Mouse (Mus musculus): ENCODE measurements at regions not wholly inside any gene's neighbourhood (a gene's known extent, or its start where the extent isn't known, plus 50 kb on each side); places are given as distances from the start of the nearest gene placed in this dataset.

DNA sequence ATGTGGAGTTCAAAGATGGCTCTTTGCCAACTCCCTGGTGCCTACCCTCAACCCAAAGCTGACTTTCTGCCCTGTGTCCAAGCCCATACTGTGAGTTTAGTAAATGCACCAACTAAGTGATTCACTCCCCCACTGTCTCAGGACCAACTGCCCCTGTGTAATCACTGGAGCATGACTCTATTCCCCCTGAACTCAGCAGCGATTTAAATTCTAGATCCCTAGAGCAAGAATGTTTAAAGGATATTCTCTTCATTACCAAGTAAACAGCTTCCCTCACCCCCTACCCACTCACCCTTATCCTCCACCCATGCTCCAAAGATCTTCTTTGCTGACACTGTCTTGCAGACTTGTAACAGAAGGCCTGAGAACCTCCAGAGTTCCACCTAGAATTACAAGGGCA is 154.1 kb upstream of the Onecut1 start:
- H3K4me3 ChIP-seq (ENCODE audit: insufficient read depth, low read length): no peak overlapping the region
- no peaks in the 10 kb centered on the region for H3K4me1 ChIP-seq (ENCODE audit: control insufficient read depth, insufficient read depth, low read length)
- H3K27ac ChIP-seq (ENCODE audit: insufficient read depth, low read depth, low read length): no peak overlapping the region
- TF ChIP-seq CTCF (IDR thresholded peaks at IDR 0.05; ENCODE audit: low read depth, low read length): no peak
- no peak for TF ChIP-seq POLR2A (IDR thresholded peaks at IDR 0.05; ENCODE audit: borderline replicate concordance, low read depth, low read length)

DNA sequence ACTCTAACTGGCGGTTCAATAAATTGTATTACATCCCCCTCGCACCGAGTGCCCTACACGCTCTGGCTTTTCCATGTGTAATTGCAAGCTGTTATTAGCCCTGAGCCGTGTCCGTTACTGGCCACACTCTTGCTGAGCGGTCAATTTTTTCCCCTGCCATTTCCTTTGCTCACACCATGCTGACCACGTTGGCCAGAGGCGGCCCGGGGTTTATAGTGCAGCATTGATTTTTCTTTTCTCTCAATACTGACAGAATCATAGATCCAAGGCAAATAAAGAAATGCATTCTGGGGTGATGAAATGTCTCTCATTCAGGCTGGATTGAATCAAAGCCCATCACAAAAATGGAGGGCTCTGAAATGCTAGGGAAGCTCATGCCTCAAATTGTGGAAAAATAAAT is 150.0 kb upstream of the Onecut1 start:
- TF ChIP-seq CTCF (IDR thresholded peaks at IDR 0.05; ENCODE audit: low read depth, low read length) (no peak), POLR2A (IDR thresholded peaks at IDR 0.05; ENCODE audit: borderline replicate concordance, low read depth, low read length) (no peak)
- no peak overlapping the region for H3K27ac ChIP-seq (ENCODE audit: insufficient read depth, low read depth, low read length)
- H3K4me1 ChIP-seq (ENCODE audit: control insufficient read depth, insufficient read depth, low read length): no peaks in the 10 kb centered on the region
- no peak overlapping the region for H3K4me3 ChIP-seq (ENCODE audit: insufficient read depth, low read length)

GRCm38 (mm10) chr9:74732451-74732850 is 129.3 kb upstream of the Onecut1 start:
- Histone ChIP-seq H3K4me3 (ENCODE audit: insufficient read depth, low read length) (no peak overlapping the region), H3K4me1 (ENCODE audit: control insufficient read depth, insufficient read depth, low read length) (no peaks in the 10 kb centered on the region), H3K27ac (ENCODE audit: insufficient read depth, low read depth, low read length) (no peak overlapping the region)
- TF ChIP-seq POLR2A (IDR thresholded peaks at IDR 0.05; ENCODE audit: borderline replicate concordance, low read depth, low read length): no peak
- no peak for TF ChIP-seq CTCF (IDR thresholded peaks at IDR 0.05; ENCODE audit: low read depth, low read length)

DNA sequence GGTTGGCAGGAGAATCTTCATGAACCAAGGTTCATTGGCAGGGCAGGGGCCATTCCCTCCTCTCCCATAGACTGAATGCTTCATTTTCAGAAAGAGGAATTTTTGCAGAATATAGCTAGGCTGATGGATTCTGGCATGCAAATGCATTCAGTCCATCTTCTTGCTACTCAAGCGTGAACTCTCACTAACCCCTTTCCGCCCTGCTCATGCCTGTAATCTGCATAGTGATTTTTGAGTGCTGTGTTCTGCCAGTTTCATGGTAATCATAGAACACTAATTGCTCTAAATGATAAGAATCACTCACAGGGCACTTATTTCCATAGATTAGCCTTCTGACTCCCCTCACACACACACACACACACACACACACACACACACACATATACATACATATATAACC is 119.8 kb upstream of the Onecut1 start:
- Histone ChIP-seq H3K4me1 (ENCODE audit: control insufficient read depth, insufficient read depth, low read length) (no peaks in the 10 kb centered on the region), H3K4me3 (ENCODE audit: insufficient read depth, low read length) (no peak overlapping the region), H3K27ac (ENCODE audit: insufficient read depth, low read depth, low read length) (no peak overlapping the region)
- TF ChIP-seq POLR2A (IDR thresholded peaks at IDR 0.05; ENCODE audit: borderline replicate concordance, low read depth, low read length): no peak
- no peak for TF ChIP-seq CTCF (IDR thresholded peaks at IDR 0.05; ENCODE audit: low read depth, low read length)

GRCm38 (mm10) chr9:74747886-74748285 is 113.8 kb upstream of the Onecut1 start:
- Histone ChIP-seq H3K27ac (ENCODE audit: insufficient read depth, low read depth, low read length) (no peak overlapping the region), H3K4me1 (ENCODE audit: control insufficient read depth, insufficient read depth, low read length) (no peaks in the 10 kb centered on the region), H3K4me3 (ENCODE audit: insufficient read depth, low read length) (no peak overlapping the region)
- TF ChIP-seq CTCF (IDR thresholded peaks at IDR 0.05; ENCODE audit: low read depth, low read length) (no peak), POLR2A (IDR thresholded peaks at IDR 0.05; ENCODE audit: borderline replicate concordance, low read depth, low read length) (no peak)

- H3K4me3 ChIP-seq (ENCODE audit: insufficient read depth, low read length): no peak overlapping the region
- no peak for TF ChIP-seq POLR2A (IDR thresholded peaks at IDR 0.05; ENCODE audit: borderline replicate concordance, low read depth, low read length)
- H3K27ac ChIP-seq (ENCODE audit: insufficient read depth, low read depth, low read length): no peak overlapping the region
- no peaks in the 10 kb centered on the region for H3K4me1 ChIP-seq (ENCODE audit: control insufficient read depth, insufficient read depth, low read length)
These were observed 103.7 kb upstream of the Onecut1 start for GRCm38 (mm10) chr9:74758025-74758424.

- H3K4me3 ChIP-seq (ENCODE audit: insufficient read depth, low read length): no peak overlapping the region
- no peaks in the 10 kb centered on the region for H3K4me1 ChIP-seq (ENCODE audit: control insufficient read depth, insufficient read depth, low read length)
- no peak overlapping the region for H3K27ac ChIP-seq (ENCODE audit: insufficient read depth, low read depth, low read length)
- no peak for TF ChIP-seq CTCF (IDR thresholded peaks at IDR 0.05; ENCODE audit: low read depth, low read length)
- TF ChIP-seq POLR2A (IDR thresholded peaks at IDR 0.05; ENCODE audit: borderline replicate concordance, low read depth, low read length): no peak
These were observed 102.8 kb upstream of the Onecut1 start for GRCm38 (mm10) chr9:74758876-74759275.

DNA sequence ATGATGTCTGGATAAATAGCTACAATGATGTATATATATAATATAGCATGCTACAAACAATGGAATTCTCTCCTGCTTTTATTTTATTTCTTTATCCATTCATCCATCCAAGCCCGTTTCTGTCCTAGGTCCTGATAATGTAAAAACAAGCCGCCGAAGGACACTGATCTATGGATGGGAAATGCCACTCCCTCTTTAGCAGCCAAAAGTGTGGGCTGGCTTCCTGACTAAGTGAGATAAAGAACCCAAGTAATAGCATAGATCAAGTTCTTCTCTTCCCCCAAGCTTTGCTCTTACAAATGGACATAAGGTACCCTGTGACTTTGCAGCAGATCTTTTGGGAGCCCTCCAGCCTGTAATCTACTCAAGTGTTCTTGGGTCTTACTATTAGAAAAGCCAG is 81.3 kb upstream of the Onecut1 start:
- no peak overlapping the region for H3K27ac ChIP-seq (ENCODE audit: insufficient read depth, low read depth, low read length)
- H3K4me3 ChIP-seq (ENCODE audit: insufficient read depth, low read length): no peak overlapping the region
- H3K4me1 ChIP-seq (ENCODE audit: control insufficient read depth, insufficient read depth, low read length): no peaks in the 10 kb centered on the region
- no peak for TF ChIP-seq CTCF (IDR thresholded peaks at IDR 0.05; ENCODE audit: low read depth, low read length)

GRCm38 (mm10) chr9:74793394-74793793 is 68.3 kb upstream of the Onecut1 start:
- no peak for TF ChIP-seq CTCF (IDR thresholded peaks at IDR 0.05; ENCODE audit: low read depth, low read length)
- TF ChIP-seq POLR2A (IDR thresholded peaks at IDR 0.05; ENCODE audit: borderline replicate concordance, low read depth, low read length): no peak
- Histone ChIP-seq H3K4me3 (ENCODE audit: insufficient read depth, low read length) (no peak overlapping the region), H3K27ac (ENCODE audit: insufficient read depth, low read depth, low read length) (no peak overlapping the region), H3K4me1 (ENCODE audit: control insufficient read depth, insufficient read depth, low read length) (no peaks in the 10 kb centered on the region)

- no peaks in the 10 kb centered on the region for H3K4me1 ChIP-seq (ENCODE audit: control insufficient read depth, insufficient read depth, low read length)
- no peak overlapping the region for H3K4me3 ChIP-seq (ENCODE audit: insufficient read depth, low read length)
- no peak for TF ChIP-seq CTCF (IDR thresholded peaks at IDR 0.05; ENCODE audit: low read depth, low read length)
- TF ChIP-seq POLR2A (IDR thresholded peaks at IDR 0.05; ENCODE audit: borderline replicate concordance, low read depth, low read length): no peak
- H3K27ac ChIP-seq (ENCODE audit: insufficient read depth, low read depth, low read length): no peak overlapping the region
These were observed 65.7 kb upstream of the Onecut1 start for GRCm38 (mm10) chr9:74795994-74796393.

DNA sequence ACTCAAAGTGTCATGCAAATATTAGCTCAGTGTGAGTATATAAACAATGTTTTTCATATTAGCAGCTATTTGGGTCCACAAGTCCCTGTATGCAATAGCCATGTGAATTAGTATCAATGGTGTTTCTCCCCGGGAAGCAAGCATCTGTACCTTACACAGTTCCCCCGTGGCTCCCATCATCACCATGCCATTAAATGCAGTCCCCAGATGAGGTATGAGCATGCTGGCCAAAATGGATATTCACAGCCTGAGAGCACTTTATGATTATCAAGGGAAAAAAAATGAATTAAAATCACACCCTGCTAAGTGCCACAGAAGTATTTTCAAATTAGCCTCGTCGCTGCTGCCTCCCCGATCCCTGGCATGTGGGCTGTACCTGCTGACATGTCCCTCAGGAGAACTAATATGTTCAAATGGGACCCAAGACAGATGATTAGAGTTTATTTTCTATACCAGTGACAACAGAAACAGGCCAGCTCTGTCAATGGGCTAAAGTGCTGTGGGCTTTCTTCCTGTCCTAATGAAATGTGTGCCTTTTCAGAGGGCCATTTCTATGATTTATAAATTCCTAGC is 64.4 kb upstream of the Onecut1 start:
- Histone ChIP-seq H3K4me1 (ENCODE audit: control insufficient read depth, insufficient read depth, low read length) (no peaks in the 10 kb centered on the region), H3K4me3 (ENCODE audit: insufficient read depth, low read length) (no peak overlapping the region), H3K27ac (ENCODE audit: insufficient read depth, low read depth, low read length) (no peak overlapping the region)
- TF ChIP-seq CTCF (IDR thresholded peaks at IDR 0.05; ENCODE audit: low read depth, low read length) (no peak), POLR2A (IDR thresholded peaks at IDR 0.05; ENCODE audit: borderline replicate concordance, low read depth, low read length) (no peak)
